Mouse (Mus musculus) central nervous system, embryonic 11.5 days (tissue): ENCODE data around the gene Gm2163. TPM values are rescaled to one million over a fixed set of nuclear protein-coding genes. Genes with fewer than 3 reads are reported as not detected.

Source experiments
- polyA plus RNA-seq: library from polyadenylated mRNA; depleted of rRNA; stranded (reverse); fragments of >200 nt; gene quantifications from 2 replicates; pipeline ENCODE4 v1.2.3, GENCODE M21; 2012; rRNA removed

Gm2163 gene
- polyA plus RNA-seq: 0.07 and 0.27 TPM in 2 replicates

DNA sequence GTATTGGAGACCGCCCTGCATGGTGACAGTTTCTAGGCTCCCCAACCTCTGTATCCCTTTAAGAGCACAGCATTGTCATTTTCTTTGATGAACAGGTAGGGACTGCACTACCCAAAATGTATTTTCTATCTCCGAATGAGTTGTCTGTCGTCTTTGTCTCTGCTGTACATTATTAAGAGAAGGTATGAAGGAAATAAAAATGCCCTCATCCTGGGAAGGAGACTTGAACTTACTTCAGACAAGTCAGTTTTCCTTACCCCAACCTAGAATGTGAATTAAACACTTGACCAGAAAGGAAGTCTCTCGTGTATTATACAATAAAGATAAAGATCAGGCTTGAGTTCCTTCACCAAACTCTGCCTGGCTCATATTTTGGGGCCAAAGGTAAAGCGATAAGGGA, at the start of gene Gm2163:
TSS of gene Gm2163 (plus strand) at position 301 of the 400 bp plus-strand sequence.

GRCm38 (mm10) chr4:42439078-42439477, 27.5 kb upstream of the Gm2163 start, which contains the start of gene Gm21586:
TSS of gene Gm21586 (plus strand) at chr4:42439378.

GRCm38 (mm10) chr4:42528075-42528474, 61.5 kb downstream of the Gm2163 start, which contains the start of gene Fam205a2:
TSS of gene Fam205a2 (minus strand) at chr4:42528175.

GRCm38 (mm10) chr4:42611895-42612294, 145.3 kb downstream of the Gm2163 start, which contains the start of gene Gm10591:
TSS of gene Gm10591 (plus strand) at chr4:42612195.

GRCm38 (mm10) chr4:42629419-42629818, 162.9 kb downstream of the Gm2163 start, which contains the start of gene Gm2564:
TSS of gene Gm2564 (plus strand) at chr4:42629719.

Other genes starting within 250 kb of the Gm2163 start
- not detected in 2 replicates for gene Gm10600, start 226.1 kb upstream of the Gm2163 start, polyA plus RNA-seq
- gene Ccl21b, start 211.0 kb upstream of the Gm2163 start, polyA plus RNA-seq: not detected in 2 replicates
- gene Gm21953, start 172.5 kb upstream of the Gm2163 start, polyA plus RNA-seq: not detected in 2 replicates
- gene Fam205a3, start 148.4 kb upstream of the Gm2163 start, polyA plus RNA-seq: 0.08 TPM in 1 of 2 replicates, not detected in the other
- not detected in 2 replicates for gene Gm21586, start 27.4 kb upstream of the Gm2163 start, polyA plus RNA-seq
- gene Fam205a2, start 61.4 kb downstream of the Gm2163 start, polyA plus RNA-seq: 0.08 TPM in 1 of 2 replicates, not detected in the other
- gene Gm10591, start 145.4 kb downstream of the Gm2163 start, polyA plus RNA-seq: not detected in 2 replicates
- 0.10 TPM in 1 of 2 replicates, not detected in the other for gene Gm2564, start 163.0 kb downstream of the Gm2163 start, polyA plus RNA-seq
- gene Ccl27b, start 188.5 kb downstream of the Gm2163 start, polyA plus RNA-seq: not detected in 2 replicates
- gene Il11ra2, start 195.1 kb downstream of the Gm2163 start, polyA plus RNA-seq: 0.05 TPM in 2 replicates